Mouse (Mus musculus) cortical plate, adult 2 months (tissue): ENCODE results near the gene Cdh26.

Experiments used
- CTCF ChIP-seq: fragments of 200-500 bp; IDR thresholded peaks from 2 replicates; pipeline ENCODE4 v1.5.1; 2011; ENCODE audit warnings: mild to moderate bottlenecking, control low read depth, low read length; ENCODE audit not compliant: insufficient read depth; ENCODE audit errors: extremely low read depth
- POLR2A ChIP-seq: fragments of 200-500 bp; IDR thresholded peaks from 2 replicates; pipeline ENCODE4 v1.6.1; 2011; ENCODE audit warnings: mild to moderate bottlenecking, low read length, control low read depth; ENCODE audit not compliant: insufficient read depth; ENCODE audit errors: extremely low read depth

DNA sequence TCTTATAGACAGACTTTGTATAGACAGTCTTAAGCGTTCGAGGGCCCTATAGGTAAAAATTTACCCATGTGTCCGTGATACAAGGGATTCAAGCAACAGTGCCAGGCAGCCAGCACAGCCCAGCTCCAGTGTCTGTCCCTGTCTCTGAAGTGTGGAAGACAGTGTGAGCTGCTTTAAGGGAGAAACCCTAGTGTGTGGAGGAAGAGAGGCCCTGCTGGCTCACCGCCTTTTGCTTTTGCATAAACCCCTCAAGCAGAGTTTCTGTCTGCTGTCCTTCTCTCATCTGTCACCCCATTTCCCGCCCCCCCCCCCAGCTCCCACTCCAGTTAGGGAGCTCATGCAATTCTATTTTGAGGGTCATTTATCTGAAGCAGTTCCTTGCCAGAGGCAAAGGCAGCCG is 8.7 kb upstream of the Cdh26 start:
- TF ChIP-seq CTCF (no peak), POLR2A (no peak)
